Mouse (Mus musculus) monocyte, adult 5-6 weeks (primary cell): Measurements from ENCODE around the gene Nlrp9c. TPM values are rescaled to one million over a fixed set of nuclear protein-coding genes. Genes with fewer than 3 reads are reported as not detected.
"Not testable (repeated sequence)": the region's sequence is repeated elsewhere in the genome, so short reads cannot be mapped to it uniquely, and the experiment has no call there.

ENCODE experiments used
- ATAC-seq: fragments of 153-309, 156-312 bp; replicated peaks from 2 replicates; pipeline ENCODE4 v1.8.0; 2017; ENCODE audit warnings: mild to moderate bottlenecking; ENCODE audit not compliant: low TSS enrichment, insufficient number of reproducible peaks, severe bottlenecking, poor library complexity, low FRiP score
- total RNA-seq: library from RNA; stranded (forward); fragments of 200-1000, 200-491, 200-594 nt; gene quantifications from 3 replicates; pipeline ENCODE4 v1.2.3, GENCODE M21; 2017

Nlrp9c gene
- total RNA-seq, result not detected in 3 replicates

DNA sequence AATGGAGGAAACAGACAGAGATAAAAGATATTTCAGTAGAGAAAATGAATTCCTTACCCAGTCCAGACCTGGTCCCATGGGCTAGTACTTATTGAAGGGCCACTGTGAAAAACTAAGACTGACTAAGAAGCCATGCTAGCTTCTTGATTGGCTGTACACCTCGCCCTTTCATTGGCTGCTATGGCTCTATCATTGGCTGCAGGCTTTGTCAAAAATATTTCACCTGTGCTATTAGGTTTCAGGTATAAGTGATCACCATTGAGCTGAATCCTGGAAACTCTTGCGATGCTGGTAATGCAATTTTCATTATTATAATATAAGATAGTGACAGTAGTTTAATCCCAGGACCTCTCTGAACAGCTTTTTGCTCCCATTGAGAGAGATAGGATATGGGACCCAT lies at the start of gene Nlrp9c:
Gene Nlrp9c, minus strand, starts transcription at position 101 of the 400 bp plus-strand sequence.
- not testable (repeated sequence) for ATAC-seq

DNA sequence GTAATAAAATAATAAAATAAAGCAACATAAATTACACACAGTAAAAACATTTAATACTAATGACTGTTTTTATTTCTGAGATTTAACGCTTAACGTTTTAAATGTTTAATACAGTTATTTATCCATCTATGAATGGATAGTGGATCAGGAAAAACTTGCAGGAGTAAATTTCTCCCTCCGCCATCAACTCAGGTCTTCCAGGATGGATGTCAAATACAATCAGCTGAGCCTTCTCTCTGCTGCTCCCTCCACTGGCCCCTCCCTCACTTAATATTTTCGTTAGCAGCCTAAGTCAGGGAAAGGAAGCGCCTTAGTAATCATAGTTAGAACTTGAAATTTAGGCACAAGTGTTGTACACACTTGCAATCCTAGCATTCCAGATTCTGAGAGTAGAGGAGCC lies 31.3 kb upstream of the Nlrp9c start, which contains the start of gene Nlrp4a:
Gene Nlrp4a, plus strand, starts transcription at position 301 of the 400 bp plus-strand sequence.
- no peak for ATAC-seq

DNA sequence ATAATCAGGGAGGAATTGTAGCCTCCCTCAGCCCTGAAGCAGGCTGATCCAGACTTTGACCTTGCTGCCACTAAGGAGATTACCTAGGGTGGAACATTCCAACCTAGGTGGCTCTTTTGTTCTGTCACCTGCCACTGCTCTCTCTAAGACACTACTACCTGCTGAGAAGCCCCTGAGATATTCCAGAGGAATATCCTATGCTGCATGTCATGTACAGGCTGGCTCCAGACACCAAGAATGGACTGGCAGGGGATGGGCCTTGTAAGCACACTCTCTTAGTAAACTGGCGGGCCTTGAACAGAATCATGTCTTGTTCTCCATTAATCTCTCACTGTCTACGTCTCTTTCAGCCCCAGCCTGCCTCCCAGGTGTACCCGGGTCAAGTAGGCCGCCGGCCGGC lies 11.7 kb downstream of the Nlrp9c start:
- not testable (repeated sequence) for ATAC-seq

DNA sequence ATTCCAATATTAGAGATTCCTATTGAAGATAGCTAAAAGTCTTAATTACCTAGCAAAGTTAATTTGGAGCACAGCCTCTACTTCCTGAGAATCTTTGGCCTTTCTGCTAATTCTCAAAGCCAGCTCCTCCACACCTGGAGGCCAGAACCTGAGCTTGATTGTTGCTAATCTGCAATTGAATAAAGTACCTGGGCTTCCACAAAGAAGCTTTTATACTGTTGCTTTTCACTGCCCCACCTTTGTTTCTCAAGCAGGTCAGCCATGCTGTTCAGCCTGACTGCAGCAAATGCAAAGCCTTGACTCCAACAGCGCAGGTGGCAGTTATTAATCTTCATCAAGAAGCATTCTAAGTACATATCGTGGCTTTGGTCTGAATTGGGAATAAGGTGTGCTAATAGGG lies 12.4 kb downstream of the Nlrp9c start:
- not testable (repeated sequence) for ATAC-seq

DNA sequence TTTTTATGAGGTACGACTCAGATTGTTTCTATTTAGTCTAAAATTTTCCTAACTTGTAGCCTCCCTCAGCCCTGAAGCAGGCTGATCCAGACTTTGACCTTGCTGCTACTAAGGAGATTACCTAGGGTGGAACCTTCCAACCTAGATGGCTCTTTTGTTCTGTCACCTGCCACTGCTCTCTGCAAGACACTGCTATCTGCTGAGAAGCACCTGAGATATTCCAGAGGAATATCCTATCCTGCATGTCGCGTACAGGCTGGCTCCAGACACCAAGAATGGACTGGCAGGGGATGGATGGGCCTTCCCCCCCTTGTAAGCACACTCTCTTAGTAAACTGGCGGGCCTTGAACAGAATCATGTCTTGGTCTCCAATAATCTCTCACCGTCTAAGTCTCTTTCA lies 16.8 kb downstream of the Nlrp9c start:
- ATAC-seq, result not testable (repeated sequence)

DNA sequence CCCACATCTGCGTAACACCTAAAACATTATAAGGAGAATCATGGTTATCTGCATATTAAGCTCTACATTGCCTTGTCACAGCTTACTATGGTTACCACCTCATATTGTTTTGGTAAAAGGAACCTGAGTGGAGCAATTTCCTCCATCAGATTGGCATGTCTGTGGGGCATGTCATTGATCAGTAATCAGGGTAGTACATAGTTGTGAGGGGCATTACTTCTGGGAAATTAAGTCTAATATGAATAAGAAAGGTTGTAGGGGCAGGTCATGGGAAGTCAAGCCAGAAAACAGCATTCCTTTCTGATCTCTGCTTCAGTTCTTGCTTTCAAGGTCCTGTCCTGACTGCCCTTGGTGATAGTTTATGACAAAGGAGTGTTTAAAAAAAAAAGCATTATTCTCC lies 22.7 kb downstream of the Nlrp9c start:
- ATAC-seq, result no peak

DNA sequence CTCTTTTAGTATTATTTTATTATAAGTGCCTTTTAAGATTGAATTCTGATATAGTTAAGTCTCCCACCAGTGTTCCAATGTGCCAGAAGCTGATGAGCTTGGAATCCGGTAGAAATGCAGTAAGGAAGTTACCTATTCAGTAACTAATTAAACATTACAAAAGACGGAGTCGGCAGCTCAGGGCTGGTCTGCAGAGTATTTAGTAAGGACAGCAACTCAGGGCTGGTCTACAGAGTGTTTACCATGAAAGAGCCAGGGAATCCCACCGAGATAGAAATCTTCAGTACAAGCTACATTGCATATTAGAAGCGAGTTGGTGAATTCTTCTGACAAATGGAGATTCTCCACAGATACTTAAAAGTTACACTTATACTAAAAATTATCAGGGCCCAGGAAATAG lies 30.3 kb downstream of the Nlrp9c start:
- ATAC-seq, result not testable (repeated sequence)

DNA sequence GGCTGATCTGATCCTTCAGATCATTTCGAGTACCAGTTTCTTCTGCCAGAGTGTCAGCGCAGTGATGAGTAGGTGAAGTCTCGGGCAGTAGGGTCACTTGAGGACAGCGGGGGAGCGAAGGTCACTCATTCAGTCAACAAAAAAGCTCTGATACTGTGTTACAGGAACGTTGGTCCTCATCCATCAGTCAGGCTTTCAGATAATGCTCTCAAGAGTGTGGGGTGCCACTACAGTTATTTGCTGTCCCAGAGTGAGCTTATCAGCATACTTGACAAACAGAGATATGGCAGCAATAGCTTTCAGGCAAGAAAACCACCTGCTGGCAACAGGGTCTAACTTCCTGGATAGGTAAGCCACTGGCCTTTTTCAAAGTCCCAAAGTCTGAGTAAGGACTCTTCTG lies 46.8 kb downstream of the Nlrp9c start:
- ATAC-seq, result not testable (repeated sequence)

DNA sequence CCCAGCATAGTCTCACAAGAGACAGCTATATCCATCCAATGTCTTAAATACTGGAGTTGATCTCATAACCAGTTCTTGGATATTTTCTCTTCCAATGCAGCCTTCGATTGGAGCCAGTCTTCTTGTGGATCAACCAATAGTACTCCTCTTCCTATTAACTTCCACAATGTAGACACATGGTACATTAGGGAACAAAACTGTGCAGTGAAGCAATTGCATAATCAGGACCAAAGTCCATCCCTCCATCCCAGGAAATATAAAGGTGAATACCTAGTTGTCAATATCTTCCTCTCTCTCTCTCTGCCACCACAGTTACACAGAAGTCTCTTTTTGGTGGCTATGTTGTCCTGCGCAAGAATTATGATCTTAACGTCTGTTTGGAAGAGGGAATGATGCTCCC lies 51.2 kb downstream of the Nlrp9c start:
- ATAC-seq, result not testable (repeated sequence)

DNA sequence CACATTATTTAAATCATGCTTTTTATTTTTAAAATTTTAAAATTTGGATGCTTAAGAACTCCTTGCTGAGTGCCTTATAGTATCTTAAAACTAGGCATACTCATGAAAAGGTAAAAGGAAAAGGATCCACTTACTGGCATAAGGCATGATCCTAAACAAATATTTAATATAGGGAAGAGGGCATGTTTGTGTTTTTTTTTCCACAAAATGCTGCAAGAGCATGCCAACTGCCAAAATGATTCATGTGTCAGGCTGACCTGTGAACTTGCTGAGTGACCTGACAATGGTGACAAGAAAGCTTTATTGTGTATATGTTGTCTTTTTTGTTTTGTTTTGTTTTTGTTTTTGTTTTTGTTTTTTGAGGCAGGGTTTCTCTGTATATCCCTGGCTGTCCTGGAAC lies 53.3 kb downstream of the Nlrp9c start:
- ATAC-seq, result not testable (repeated sequence)

DNA sequence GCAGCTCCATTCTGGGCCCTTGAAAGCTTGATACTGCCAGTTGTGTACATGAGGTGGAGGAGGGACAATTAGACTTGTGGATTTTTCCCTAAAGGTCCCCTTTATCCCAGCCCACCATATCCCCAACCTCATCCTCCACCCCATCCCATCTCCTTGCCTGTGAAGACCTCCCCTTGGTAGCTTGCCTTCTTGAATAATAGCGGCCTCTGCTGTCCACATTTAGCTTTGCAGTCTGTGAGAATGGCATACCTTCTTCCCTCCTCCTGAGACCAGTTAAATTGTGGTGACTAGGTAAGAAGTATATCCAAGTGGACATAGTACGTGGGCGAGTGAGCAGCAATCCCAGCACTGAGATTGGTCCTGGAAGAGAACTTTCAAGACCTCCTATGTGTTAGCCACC lies 83.1 kb downstream of the Nlrp9c start:
- ATAC-seq, result not testable (repeated sequence)

DNA sequence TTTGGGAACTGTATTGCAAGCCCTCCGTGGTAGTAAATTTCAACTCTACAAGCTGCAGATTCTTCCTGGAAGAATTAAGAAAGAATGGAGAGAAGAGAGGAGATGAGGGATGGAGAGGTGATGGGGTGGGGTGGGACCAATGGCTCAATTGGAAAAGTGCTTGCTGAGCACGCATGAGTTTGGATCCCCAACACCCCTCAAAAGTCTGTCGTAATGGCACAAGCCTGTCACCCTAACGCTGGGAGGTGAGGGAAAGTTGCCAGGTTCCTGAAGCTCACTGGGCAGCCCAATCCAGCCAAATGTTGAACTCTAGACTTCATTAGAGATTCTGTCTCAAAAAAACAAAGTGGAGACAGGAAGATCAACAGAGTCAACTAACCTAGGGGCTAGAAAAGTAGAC lies 87.7 kb downstream of the Nlrp9c start:
- not testable (repeated sequence) for ATAC-seq

DNA sequence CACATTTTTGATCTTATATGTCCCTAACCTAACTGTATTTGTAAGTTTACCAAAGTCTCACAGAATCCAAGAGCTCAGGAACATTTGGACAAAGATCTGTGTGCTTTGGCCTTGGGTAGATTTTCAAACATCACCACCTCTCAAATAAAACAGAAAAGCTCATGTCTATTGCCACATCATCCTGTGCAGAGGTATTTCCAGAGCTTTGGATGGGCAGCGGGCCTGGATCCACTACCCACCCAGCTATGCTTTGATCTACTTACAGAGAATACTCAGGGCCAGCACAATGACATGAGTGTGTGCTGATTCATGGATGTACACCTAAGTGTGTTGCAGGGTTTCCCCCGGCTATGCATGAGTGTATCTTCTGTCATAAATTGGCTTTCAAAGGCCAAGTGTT lies 88.3 kb downstream of the Nlrp9c start:
- not testable (repeated sequence) for ATAC-seq

DNA sequence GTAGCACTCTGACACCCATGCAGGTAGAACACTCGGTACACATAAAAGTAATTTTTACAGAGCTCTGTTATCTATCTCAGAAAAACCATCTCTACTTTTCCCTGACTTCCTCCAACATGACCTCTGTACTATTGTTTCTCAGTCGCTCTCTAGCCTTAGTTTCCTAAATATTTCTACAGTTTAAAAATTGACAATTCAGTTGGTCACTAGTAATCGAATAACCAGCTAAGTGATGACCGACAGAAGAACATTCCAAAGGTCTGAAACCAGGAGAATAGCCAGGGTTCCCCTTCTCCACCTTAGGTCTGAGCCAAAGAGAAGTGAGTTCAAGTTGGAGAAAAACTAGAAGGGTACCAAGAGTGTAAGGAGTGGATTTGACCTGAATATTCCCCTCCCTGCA lies 91.7 kb downstream of the Nlrp9c start:
- ATAC-seq, result not testable (repeated sequence)

DNA sequence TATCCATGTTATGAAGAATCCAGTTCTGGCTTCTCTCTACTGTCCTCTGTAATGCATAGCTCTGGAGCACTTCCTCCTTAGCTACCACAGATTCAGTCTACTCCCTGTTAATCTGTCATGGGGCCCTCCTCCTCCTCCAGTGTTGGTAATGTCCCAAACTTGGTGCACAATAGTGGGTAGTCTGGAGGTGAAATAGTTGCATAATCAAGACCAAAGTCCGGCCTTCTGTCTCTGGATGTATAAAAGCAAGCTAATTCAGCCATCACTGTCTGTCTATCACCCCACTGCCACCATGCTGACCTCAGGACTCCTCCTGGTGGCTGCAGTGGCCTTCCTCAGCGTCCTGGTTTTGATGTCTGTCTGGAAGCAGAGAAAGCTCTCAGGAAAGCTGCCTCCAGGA lies 96.6 kb downstream of the Nlrp9c start, which contains the start of gene Cyp2a4:
Gene Cyp2a4, plus strand, starts transcription at position 244 of the 400 bp plus-strand sequence.
- not testable (repeated sequence) for ATAC-seq

DNA sequence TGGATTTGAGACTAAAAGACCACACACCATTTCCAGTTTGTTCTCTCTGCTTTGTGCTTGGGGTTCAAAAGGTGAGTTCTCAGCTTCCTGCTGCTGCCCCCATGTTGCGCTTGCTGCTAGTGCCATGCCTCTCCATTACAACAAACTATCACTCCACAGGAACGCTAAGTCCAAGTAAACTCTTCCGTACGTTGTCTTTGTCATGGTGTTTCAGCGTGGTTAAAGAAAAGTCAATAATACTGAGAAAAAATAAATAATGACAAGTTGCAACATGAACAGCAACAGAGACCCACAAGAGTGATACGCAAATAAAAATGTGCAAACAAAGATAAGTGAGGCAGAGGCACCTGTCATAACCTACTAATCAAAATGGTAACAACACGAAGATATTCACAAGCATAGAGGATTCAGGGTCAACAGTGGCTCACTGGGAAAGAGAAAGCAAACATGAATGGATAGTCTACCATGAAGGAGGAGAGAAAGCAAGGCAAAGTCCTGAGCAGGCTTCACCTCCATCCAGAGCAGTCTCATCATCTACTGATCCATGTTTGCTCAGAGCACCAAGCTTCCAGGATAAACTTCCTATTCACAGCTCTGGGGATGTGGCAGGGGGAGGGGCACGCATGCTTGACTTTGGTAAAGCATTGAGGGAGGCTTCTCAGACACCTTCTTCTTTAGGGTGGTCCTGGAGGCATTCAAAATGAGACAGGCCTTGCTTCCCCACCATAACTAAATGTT lies 99.9 kb downstream of the Nlrp9c start:
- not testable (repeated sequence) for ATAC-seq

Other genes with a start within 250 kb of the Nlrp9c start
- not detected in 3 replicates for gene Cyp2b9, start 230.3 kb downstream of the Nlrp9c start, total RNA-seq
- gene Vmn1r184, start 143.4 kb downstream of the Nlrp9c start, total RNA-seq, result not detected in 3 replicates
- not detected in 3 replicates for gene Cyp2a4, start 96.5 kb downstream of the Nlrp9c start, total RNA-seq
- gene Nlrp4a, start 31.4 kb upstream of the Nlrp9c start, total RNA-seq, result not detected in 3 replicates
- gene Nlrp9a, start 131.3 kb upstream of the Nlrp9c start, total RNA-seq, result not detected in 3 replicates
- gene Vmn1r185, start 214.8 kb upstream of the Nlrp9c start, total RNA-seq, result not detected in 3 replicates